Mouse (Mus musculus) forebrain, embryonic 15.5 days (tissue): ENCODE measurements around the gene Nkrf. TPM values are rescaled to one million over a fixed set of nuclear protein-coding genes. Genes with fewer than 3 reads are reported as not detected.

Experiments used
- ATAC-seq: fragments of 200-750 bp; cut with Nextera tagmentation; replicated peaks from 2 replicates; pipeline ENCODE4 v1.8.0; 2017; ENCODE audit warnings: mild to moderate bottlenecking, moderate TSS enrichment, moderate library complexity
- H3K27ac ChIP-seq: fragments of 300-500 bp; sonication (generic); replicated peaks from 2 replicates; pipeline ENCODE4 v1.5.1; 2015; ENCODE audit warnings: mild to moderate bottlenecking, inconsistent platforms
- H3K27me3 ChIP-seq: fragments of 300-500 bp; sonication (generic); 2 replicates; pipeline ENCODE4 v1.6.1; 2015; ENCODE audit warnings: inconsistent platforms
- H3K36me3 ChIP-seq: fragments of 300-500 bp; sonication (generic); 2 replicates; pipeline ENCODE4 v1.6.1; 2015; ENCODE audit warnings: mild to moderate bottlenecking, inconsistent platforms
- H3K4me1 ChIP-seq: fragments of 300-500 bp; sonication (generic); 2 replicates; pipeline ENCODE4 v1.6.1; 2015; ENCODE audit warnings: inconsistent platforms
- H3K4me2 ChIP-seq: fragments of 300-500 bp; sonication (generic); replicated peaks from 2 replicates; pipeline ENCODE4 v1.6.1; 2015; ENCODE audit warnings: mild to moderate bottlenecking, inconsistent platforms
- H3K4me3 ChIP-seq: fragments of 300-500 bp; sonication (generic); 2 replicates; pipeline ENCODE4 v1.5.1; 2015; ENCODE audit warnings: mild to moderate bottlenecking, inconsistent platforms
- H3K9ac ChIP-seq: fragments of 300-500 bp; sonication (generic); replicated peaks from 2 replicates; pipeline ENCODE4 v1.6.1; 2015; ENCODE audit warnings: mild to moderate bottlenecking, inconsistent platforms
- H3K9me3 ChIP-seq: fragments of 300-500 bp; sonication (generic); 2 replicates; pipeline ENCODE4 v1.6.1; 2016; ENCODE audit warnings: inconsistent platforms
- WGBS: fragments of 180-500 bp; shearing (Covaris S2); methylation state at CpG from one replicate; pipeline ENCODE4 v1.1.7; 2015; ENCODE audit warnings: mixed read lengths; 5-methylcytosine and 5-hydroxymethylcytosine counted together
- polyA plus RNA-seq: library from polyadenylated mRNA; unstranded; fragments of >200 nt; fragmentation: Nextera tagmentation; extraction: Ambion mirVana; gene quantifications from 2 replicates; pipeline ENCODE4 v1.2.1, GENCODE M21; 2015

Nkrf gene
- polyA plus RNA-seq, 1 experiment from 2014 or later = 12.3 TPM

DNA sequence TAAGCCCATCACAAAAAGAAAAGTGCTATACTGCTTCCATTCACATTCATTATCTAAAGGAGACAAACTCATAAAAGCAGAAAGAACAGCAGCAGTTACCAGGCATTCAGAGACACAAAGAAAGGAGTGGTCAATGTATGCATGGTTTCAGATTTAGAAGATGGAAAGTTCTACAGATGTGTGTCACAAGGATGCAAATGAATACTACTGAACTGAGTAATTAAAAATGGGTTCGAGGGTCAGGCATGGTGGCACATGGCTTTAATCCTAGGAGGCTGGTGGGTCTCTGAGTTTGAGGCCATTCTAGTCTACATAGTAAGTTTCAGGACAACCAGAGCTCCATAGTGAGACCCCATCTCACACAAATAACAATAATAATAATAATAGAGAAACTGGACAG lies 55.5 kb downstream of the Nkrf start:
- H3K36me3 ChIP-seq = peaks cover under 1% of the 10 kb centered on the region; the same call in 1 of the 2 replicates
- ATAC-seq = no peak
- H3K9ac ChIP-seq = no peak overlapping the region
- no peak overlapping the region for H3K4me3 ChIP-seq
- no peaks in the 10 kb centered on the region for H3K9me3 ChIP-seq
- H3K4me2 ChIP-seq = no peak overlapping the region
- no peak overlapping the region for H3K27ac ChIP-seq
- H3K27me3 ChIP-seq = no peaks in the 10 kb centered on the region
- no peaks in the 10 kb centered on the region for H3K4me1 ChIP-seq
- 75% methylated on average over 1 of the region's 1 CpGs for WGBS

- ATAC-seq = no peak
- 65% methylated on average over 4 of the region's 4 CpGs for WGBS
Observed at GRCm38 (mm10) chrX:36843346-36843990, 59.2 kb downstream of the Nkrf start.

GRCm38 (mm10) chrX:36841698-36842097 lies 61.0 kb downstream of the Nkrf start:
- no peaks in the 10 kb centered on the region for H3K36me3 ChIP-seq
- 89% methylated on average over 6 of the region's 6 CpGs for WGBS

More at GRCm38 (mm10) chrX:36843346-36843990, 59.2 kb downstream of the Nkrf start:
- H3K27me3 ChIP-seq = no peaks in the 10 kb centered on the region
- H3K9ac ChIP-seq = no peak overlapping the region
- no peaks in the 10 kb centered on the region for H3K4me1 ChIP-seq
- no peak overlapping the region for H3K27ac ChIP-seq
- no peak overlapping the region for H3K4me3 ChIP-seq
- no peak overlapping the region for H3K4me2 ChIP-seq
- no peaks in the 10 kb centered on the region for H3K36me3 ChIP-seq
- no peaks in the 10 kb centered on the region for H3K9me3 ChIP-seq

DNA sequence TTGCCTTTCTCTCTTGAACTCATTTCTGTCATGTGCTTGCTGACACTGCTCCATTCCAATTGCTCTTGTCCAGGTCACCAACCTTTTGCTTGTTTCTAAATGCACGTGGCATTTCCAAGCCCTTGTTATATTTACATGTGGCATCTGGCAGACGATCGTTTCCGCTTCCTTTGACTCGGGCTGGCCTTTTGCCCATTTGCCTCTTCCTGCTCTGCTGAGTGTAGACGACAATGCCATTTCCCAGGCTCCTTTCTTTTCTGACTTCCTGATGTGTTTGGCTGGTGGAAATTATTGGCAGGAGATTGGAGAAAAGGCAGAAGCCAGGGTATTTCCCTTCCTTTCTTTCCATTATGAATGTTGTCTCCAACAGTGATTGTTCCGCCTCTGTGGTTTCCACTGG lies 63.3 kb downstream of the Nkrf start:
- 63% methylated on average over 7 of the region's 7 CpGs for WGBS

More at GRCm38 (mm10) chrX:36841698-36842097, 61.0 kb downstream of the Nkrf start:
- no peak overlapping the region for H3K27ac ChIP-seq
- H3K9me3 ChIP-seq = no peaks in the 10 kb centered on the region
- no peak overlapping the region for H3K4me3 ChIP-seq
- ATAC-seq = no peak
- no peak overlapping the region for H3K9ac ChIP-seq
- H3K4me1 ChIP-seq = no peaks in the 10 kb centered on the region
- no peak overlapping the region for H3K4me2 ChIP-seq
- H3K27me3 ChIP-seq = no peaks in the 10 kb centered on the region

More for the DNA sequence above, 63.3 kb downstream of the Nkrf start:
- H3K27ac ChIP-seq = no peak overlapping the region
- H3K9ac ChIP-seq = no peak overlapping the region
- H3K27me3 ChIP-seq = no peaks in the 10 kb centered on the region
- no peak for ATAC-seq
- no peaks in the 10 kb centered on the region for H3K4me1 ChIP-seq
- no peaks in the 10 kb centered on the region for H3K36me3 ChIP-seq
- no peak overlapping the region for H3K4me3 ChIP-seq
- H3K4me2 ChIP-seq = no peak overlapping the region
- no peaks in the 10 kb centered on the region for H3K9me3 ChIP-seq

Other genes with a start within 250 kb of the Nkrf start
- gene Slc25a43, start 159.2 kb downstream of the Nkrf start, polyA plus RNA-seq = 0.60 and 0.70 TPM in 2 replicates
- gene Slc25a5, start 107.2 kb downstream of the Nkrf start, polyA plus RNA-seq = 483 and 523 TPM in 2 replicates
- gene Ube2a, start 29.0 kb downstream of the Nkrf start, polyA plus RNA-seq = 108 and 120 TPM in 2 replicates
- 24.4 and 24.7 TPM in 2 replicates for gene C330007P06Rik, start 28.8 kb downstream of the Nkrf start, polyA plus RNA-seq
- 51.8 and 53.0 TPM in 2 replicates for gene Sept6, start 88.9 kb upstream of the Nkrf start, polyA plus RNA-seq
- gene Sowahd, start 145.9 kb upstream of the Nkrf start, polyA plus RNA-seq = not detected in 2 replicates
- gene Rpl39, start 182.5 kb upstream of the Nkrf start, polyA plus RNA-seq = 336 and 348 TPM in 2 replicates
- gene Upf3b, start 207.4 kb upstream of the Nkrf start, polyA plus RNA-seq = 27.2 and 30.3 TPM in 2 replicates
- 19.1 and 20.3 TPM in 2 replicates for gene Nkap, start 223.9 kb upstream of the Nkrf start, polyA plus RNA-seq